Mouse (Mus musculus): ENCODE measurements at regions not wholly inside any gene's neighbourhood (a gene's known extent, or its start where the extent isn't known, plus 50 kb on each side); places are given as distances from the start of the nearest gene placed in this dataset.

DNA sequence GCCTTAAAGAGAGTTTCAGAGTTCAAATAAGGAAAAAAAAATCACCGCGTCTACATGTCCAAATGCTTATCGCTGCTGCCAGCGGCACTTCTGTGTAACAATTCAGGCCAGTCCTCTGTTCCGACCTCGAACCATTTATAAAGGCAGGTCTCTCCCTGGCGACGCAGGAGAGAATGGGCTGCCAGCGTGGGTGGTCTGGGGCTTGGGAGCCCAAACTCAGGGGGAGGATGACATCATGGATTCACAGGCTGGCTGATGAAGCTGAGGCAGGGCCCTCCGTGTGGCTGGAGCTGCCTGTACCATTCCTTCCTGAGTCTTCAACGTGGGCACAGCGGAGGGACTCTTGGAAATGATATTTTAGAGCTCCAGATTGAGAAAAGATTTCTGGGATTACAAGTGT, 92.2 kb downstream of the Gas1 start:
- peak; percentile 15 for DNase-seq (ENCODE audit: low spot score)
- TF ChIP-seq EP300 (IDR thresholded peaks at IDR 0.05) (no peak), CTCF (IDR thresholded peaks at IDR 0.05) (no peak)
- Histone ChIP-seq H3K27ac (ENCODE audit: low read length) (no peak overlapping the region), H3K4me2 (replicated peaks; ENCODE audit: low read depth, low read length) (no peak overlapping the region), H3K4me1 (ENCODE audit: insufficient read depth, low read depth, low read length) (no peaks in the 10 kb centered on the region), H3K9ac (replicated peaks; ENCODE audit: low read depth) (no peak overlapping the region), H3K27me3 (replicated peaks; ENCODE audit: insufficient read depth, low read length) (no peaks in the 10 kb centered on the region), H3K9me3 (ENCODE audit: low read length) (no peaks in the 10 kb centered on the region), H3K36me3 (ENCODE audit: insufficient read depth, low read length) (no peaks in the 10 kb centered on the region), H3K4me3 (ENCODE audit: low read depth, low read length) (no peak overlapping the region)
- WGBS = 17% methylated on average over 12 of the region's 12 CpGs
- ATAC-seq = no peak; the same call in 1 of the 2 replicates

DNA sequence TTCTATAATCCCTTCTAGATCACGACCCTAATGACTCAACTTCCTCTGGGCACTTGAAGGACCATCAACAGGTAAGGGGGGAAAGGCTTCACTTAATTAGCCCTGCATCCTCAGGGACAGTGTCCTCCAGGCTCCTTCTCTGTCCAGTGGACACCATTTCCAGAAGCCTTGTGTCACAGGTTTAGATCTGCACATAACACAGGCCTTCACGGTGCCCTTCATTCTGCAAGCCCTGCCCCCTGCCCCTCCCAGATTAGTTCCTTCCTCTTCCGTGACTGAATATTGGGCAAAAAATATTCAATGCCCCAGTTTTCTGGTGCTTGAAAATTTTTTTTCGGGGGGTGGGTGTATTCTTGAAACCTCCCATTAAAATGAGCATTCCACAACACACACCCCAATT, 92.9 kb downstream of the Gas1 start:
- Histone ChIP-seq H3K4me3 (ENCODE audit: low read depth, low read length) (no peak overlapping the region), H3K27ac (ENCODE audit: low read length) (no peak overlapping the region), H3K27me3 (replicated peaks; ENCODE audit: insufficient read depth, low read length) (no peaks in the 10 kb centered on the region), H3K9ac (replicated peaks; ENCODE audit: low read depth) (no peak overlapping the region), H3K36me3 (ENCODE audit: insufficient read depth, low read length) (no peaks in the 10 kb centered on the region), H3K4me1 (ENCODE audit: insufficient read depth, low read depth, low read length) (no peaks in the 10 kb centered on the region), H3K9me3 (ENCODE audit: low read length) (no peaks in the 10 kb centered on the region), H3K4me2 (replicated peaks; ENCODE audit: low read depth, low read length) (no peak overlapping the region)
- ATAC-seq (no peak), DNase-seq (ENCODE audit: low spot score) (no peak)
- 61% methylated on average over 4 of the region's 4 CpGs for WGBS
- no peak for TF ChIP-seq EP300 (IDR thresholded peaks at IDR 0.05)
- no peak for TF ChIP-seq CTCF (IDR thresholded peaks at IDR 0.05)

DNA sequence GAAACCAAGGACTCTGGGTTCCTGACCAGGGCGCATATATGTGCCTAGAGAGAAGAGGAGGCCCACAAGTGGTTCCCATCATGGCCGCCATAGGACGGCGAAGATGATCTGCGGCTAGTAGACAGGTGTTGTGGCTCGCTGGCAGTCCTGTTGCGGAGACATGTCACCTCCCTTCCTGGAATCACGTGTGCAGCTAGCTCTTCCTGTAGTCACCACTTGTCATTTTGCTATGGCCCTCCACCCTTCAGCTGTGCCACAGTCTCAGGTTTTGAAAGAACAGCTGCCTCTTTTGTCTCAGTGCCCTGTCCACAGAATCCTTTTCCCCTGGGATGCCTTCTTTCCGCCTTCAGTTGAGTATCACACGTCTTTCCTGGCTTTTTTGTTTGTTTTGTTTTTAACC, 97.1 kb downstream of the Gas1 start:
- DNase-seq (ENCODE audit: low spot score) = no peak
- H3K4me1 ChIP-seq (ENCODE audit: insufficient read depth, low read depth, low read length) = no peaks in the 10 kb centered on the region
- H3K4me2 ChIP-seq (replicated peaks; ENCODE audit: low read depth, low read length) = no peak overlapping the region
- H3K9me3 ChIP-seq (ENCODE audit: low read length) = no peaks in the 10 kb centered on the region
- no peak overlapping the region for H3K4me3 ChIP-seq (ENCODE audit: low read depth, low read length)
- ATAC-seq = no peak
- no peak overlapping the region for H3K27ac ChIP-seq (ENCODE audit: low read length)
- H3K9ac ChIP-seq (replicated peaks; ENCODE audit: low read depth) = no peak overlapping the region
- TF ChIP-seq EP300 (IDR thresholded peaks at IDR 0.05) (no peak), CTCF (IDR thresholded peaks at IDR 0.05) (no peak)
- H3K27me3 ChIP-seq (replicated peaks; ENCODE audit: insufficient read depth, low read length) = no peaks in the 10 kb centered on the region
- H3K36me3 ChIP-seq (ENCODE audit: insufficient read depth, low read length) = no peaks in the 10 kb centered on the region
- WGBS = 78% methylated on average over 10 of the region's 10 CpGs

DNA sequence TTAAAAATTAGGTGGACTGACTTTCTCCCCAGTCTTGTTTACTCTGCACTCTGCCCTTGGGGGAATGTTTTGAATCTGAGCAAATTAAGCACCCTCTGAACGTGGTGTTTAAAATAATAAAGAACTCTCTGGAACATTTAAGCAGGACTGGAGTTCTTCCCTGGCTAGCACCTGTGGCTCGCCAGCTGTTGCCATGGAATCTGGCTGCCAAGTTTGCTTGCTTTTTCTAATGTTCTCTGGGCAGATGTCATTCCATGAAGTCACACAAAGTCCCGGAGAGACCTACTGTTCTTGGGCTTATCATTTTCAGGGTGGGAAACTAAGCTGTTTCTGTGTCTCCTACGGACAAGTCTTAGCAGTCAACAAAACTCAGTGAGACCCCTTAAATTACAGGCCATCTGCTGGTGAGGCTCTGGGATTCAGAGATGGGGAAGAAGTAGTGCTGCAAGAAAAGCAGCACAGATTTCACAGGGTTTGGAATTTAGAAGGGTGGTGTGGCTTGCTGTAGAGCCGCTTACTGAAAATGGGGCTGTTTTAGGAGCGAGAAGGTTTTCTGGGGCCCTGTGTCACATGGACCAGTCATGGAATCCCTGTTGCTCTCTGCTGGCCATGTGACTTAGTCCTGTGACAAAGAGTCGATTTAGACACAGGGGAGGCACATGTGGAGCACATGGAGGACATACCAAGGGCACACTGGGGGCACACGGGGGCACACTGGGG, 98.7 kb downstream of the Gas1 start:
- H3K27ac ChIP-seq (ENCODE audit: low read length) = no peak overlapping the region
- DNase-seq (ENCODE audit: low spot score) (no peak), ATAC-seq (no peak)
- no peak overlapping the region for H3K4me2 ChIP-seq (replicated peaks; ENCODE audit: low read depth, low read length)
- no peaks in the 10 kb centered on the region for H3K36me3 ChIP-seq (ENCODE audit: insufficient read depth, low read length)
- no peaks in the 10 kb centered on the region for H3K9me3 ChIP-seq (ENCODE audit: low read length)
- H3K4me3 ChIP-seq (ENCODE audit: low read depth, low read length) = no peak overlapping the region
- no peak for TF ChIP-seq CTCF (IDR thresholded peaks at IDR 0.05)
- no peak for TF ChIP-seq EP300 (IDR thresholded peaks at IDR 0.05)
- no peaks in the 10 kb centered on the region for H3K4me1 ChIP-seq (ENCODE audit: insufficient read depth, low read depth, low read length)
- 66% methylated on average over 8 of the region's 8 CpGs for WGBS
- H3K9ac ChIP-seq (replicated peaks; ENCODE audit: low read depth) = no peak overlapping the region
- no peaks in the 10 kb centered on the region for H3K27me3 ChIP-seq (replicated peaks; ENCODE audit: insufficient read depth, low read length)

DNA sequence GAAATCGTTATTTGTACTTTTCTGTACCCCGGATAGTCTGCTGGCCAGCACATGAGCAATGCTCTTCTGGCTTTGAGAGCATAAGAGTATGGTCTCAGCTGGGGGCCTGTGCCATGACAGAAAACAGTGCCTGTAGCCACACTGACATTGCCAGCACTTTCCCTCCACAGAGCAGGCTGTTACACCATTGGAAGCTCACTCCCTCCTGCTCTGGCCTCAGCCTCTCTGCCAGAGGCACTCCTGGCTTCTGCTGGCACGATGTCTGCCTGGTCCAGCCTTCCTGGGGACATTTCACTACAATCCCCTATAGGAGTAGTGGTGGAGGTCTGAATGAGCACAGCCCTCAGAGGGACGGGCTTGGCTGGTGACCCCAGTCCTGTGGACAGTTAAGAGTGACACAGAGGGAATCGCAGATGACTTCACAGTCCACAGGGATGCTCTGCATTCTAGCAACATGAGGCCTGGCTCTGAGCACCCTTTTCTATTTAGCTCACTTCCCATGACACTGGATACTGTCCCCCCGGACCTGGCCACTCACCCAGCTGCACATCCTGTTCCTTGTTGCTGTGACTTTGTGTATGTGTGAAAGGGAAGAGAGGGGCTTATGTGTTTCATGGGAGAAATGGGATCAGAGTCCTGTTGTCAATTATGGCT, 100.9 kb downstream of the Gas1 start:
- ATAC-seq = peak; percentile 16; the same call in 1 of the 2 replicates
- 54% methylated on average over 6 of the region's 6 CpGs for WGBS

DNA sequence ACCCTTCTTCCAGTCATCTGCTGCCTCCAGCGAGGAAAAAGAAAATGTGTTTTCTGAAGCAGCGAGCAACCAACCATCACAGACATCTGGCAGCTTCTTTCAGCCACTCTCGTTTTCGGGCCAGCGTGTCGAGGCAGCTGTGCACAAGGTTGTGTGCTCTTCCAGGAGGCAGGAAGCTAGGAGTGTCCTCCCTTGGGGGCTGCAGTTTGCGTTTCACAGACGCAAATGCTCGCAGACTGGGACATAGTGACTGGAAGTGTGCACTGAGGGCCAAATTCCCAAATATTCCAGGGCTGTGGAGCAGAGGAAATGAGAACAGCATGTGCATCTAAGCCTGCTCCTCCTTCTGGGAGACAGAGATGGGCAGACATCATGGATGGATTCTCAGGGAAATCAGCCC, 105.6 kb downstream of the Gas1 start:
- H3K9me3 ChIP-seq (ENCODE audit: low read length) = no peaks in the 10 kb centered on the region
- DNase-seq (ENCODE audit: low spot score) (no peak), ATAC-seq (no peak)
- no peak overlapping the region for H3K9ac ChIP-seq (replicated peaks; ENCODE audit: low read depth)
- 47% methylated on average over 9 of the region's 9 CpGs for WGBS
- H3K36me3 ChIP-seq (ENCODE audit: insufficient read depth, low read length) = no peaks in the 10 kb centered on the region
- no peaks in the 10 kb centered on the region for H3K4me1 ChIP-seq (ENCODE audit: insufficient read depth, low read depth, low read length)
- no peak overlapping the region for H3K4me3 ChIP-seq (ENCODE audit: low read depth, low read length)
- no peak overlapping the region for H3K27ac ChIP-seq (ENCODE audit: low read length)
- H3K4me2 ChIP-seq (replicated peaks; ENCODE audit: low read depth, low read length) = no peak overlapping the region
- no peak for TF ChIP-seq EP300 (IDR thresholded peaks at IDR 0.05)
- TF ChIP-seq CTCF (IDR thresholded peaks at IDR 0.05) = no peak
- H3K27me3 ChIP-seq (replicated peaks; ENCODE audit: insufficient read depth, low read length) = no peaks in the 10 kb centered on the region

More for the DNA sequence above, 100.9 kb downstream of the Gas1 start:
- Histone ChIP-seq H3K9me3 (ENCODE audit: low read length) (no peaks in the 10 kb centered on the region), H3K9ac (replicated peaks; ENCODE audit: low read depth) (no peak overlapping the region), H3K27ac (ENCODE audit: low read length) (no peak overlapping the region), H3K4me1 (ENCODE audit: insufficient read depth, low read depth, low read length) (no peaks in the 10 kb centered on the region), H3K27me3 (replicated peaks; ENCODE audit: insufficient read depth, low read length) (no peaks in the 10 kb centered on the region), H3K36me3 (ENCODE audit: insufficient read depth, low read length) (no peaks in the 10 kb centered on the region), H3K4me2 (replicated peaks; ENCODE audit: low read depth, low read length) (no peak overlapping the region), H3K4me3 (ENCODE audit: low read depth, low read length) (no peak overlapping the region)
- no peak for DNase-seq (ENCODE audit: low spot score)
- TF ChIP-seq CTCF (IDR thresholded peaks at IDR 0.05) (no peak), EP300 (IDR thresholded peaks at IDR 0.05) (no peak)
